Mouse (Mus musculus) c-Kit-positive CD71-negative TER-119-negative erythroid progenitor cells, embryonic 14.5 days (primary cell): ENCODE measurements at regions not wholly inside any gene's neighbourhood (a gene's known extent, or its start where the extent isn't known, plus 50 kb on each side); places are given as distances from the start of the nearest gene placed in this dataset.

Experiments used
- DNase-seq: peaks from one replicate; pipeline ENCODE4 v3.0.0-alpha.2; 2013; ENCODE audit warnings: low read depth

GRCm38 (mm10) chr5:12926289-12926688 is 198.9 kb upstream of the Sema3a start:
- no peak for DNase-seq

DNA sequence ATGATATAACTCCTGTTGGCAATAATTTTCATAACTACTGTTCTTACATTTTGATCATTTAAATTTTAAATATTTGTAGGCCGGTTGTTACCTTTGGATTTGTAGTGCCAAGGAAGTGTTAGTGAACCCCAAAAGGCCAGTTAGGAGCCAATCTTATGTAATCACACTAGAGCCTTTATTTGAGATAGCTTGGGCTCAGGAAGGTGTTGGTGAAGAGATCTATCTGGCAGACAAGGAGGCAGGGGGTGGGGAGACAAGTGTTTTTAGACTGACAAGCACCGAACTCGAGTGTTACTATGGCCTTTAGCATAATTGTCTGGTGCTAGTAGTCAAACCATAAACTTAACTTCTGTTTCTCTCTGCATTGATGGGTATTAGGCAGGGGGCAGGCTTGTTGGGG is 198.0 kb upstream of the Sema3a start:
- DNase-seq: no peak

GRCm38 (mm10) chr5:12937052-12937451 is 188.2 kb upstream of the Sema3a start:
- DNase-seq: no peak

GRCm38 (mm10) chr5:12938162-12938852 is 186.9 kb upstream of the Sema3a start:
- no peak for DNase-seq

- DNase-seq: no peak
Observed at GRCm38 (mm10) chr5:12944554-12944953, 180.7 kb upstream of the Sema3a start.

DNA sequence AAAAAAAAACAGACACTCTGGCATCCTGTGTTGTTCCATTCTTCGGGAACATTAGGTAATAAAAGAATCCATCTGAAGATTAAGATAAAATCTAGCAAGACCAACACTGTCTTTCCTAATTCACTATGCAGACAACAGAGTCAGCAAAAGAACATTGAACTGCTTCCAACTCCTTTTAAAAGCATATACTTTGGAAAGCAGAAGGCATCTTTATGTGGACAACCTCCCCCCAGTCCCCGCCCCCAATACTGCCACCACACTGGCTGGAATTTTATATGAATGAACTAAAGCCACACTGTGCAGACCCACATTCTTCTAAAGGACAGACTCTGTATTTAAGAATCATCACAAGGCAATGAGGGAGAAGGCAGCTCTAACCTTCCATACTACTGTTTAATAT is 176.7 kb upstream of the Sema3a start:
- no peak for DNase-seq

- DNase-seq: no peak
Observed at GRCm38 (mm10) chr5:12970987-12971386, 154.2 kb upstream of the Sema3a start.

DNA sequence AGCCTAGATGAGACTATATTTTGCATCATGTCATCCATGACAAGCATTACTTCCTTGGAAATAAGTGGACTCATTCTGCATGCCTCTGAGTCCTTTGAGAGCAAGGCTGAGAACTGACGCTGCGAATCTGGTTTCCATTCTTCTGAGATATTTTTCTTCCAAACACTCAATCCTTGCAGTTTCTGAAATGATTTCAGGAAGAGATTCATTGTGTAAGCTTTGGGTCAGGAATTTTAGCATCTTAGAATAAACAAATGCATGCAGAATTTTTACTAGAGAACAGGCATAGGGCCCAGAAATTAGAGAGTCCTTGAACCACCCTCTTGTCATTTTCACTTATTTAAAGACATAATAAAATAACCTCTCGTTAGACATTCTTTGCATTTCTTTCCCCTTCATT is 151.5 kb upstream of the Sema3a start:
- DNase-seq: no peak

DNA sequence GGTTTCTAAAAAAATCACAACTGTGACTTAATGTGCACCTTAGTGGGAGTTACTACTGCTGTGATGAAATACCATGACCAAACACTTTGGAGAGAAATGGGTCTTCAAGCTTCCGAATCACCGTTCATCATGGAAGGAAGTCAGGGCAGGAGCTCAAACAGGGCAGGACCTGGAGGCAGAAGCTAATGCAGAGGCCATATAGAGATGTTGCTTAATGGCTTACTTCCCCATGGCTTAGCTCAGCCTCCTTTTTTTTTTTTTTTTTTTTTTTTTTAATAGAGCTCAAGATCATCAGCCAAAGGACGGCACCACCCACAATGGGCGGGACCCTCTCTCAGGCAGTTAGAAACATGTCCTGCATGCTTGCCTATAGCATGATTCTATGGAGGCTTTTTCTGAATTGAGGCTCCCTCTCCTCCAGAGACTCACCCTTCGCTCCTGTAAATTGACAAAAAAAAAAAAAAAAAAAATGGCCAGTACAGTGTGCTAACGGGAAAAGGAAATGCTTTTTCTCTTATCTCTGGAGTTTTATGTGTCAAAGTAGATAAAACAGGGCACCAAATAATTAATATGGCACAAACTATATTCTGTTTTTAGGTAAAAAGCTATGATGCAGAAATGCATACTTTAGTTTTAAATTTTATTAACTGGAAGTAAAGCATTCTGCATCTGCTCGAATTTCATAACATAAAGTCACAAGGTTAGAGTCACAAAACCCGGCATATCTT is 149.0 kb upstream of the Sema3a start:
- DNase-seq: no peak

DNA sequence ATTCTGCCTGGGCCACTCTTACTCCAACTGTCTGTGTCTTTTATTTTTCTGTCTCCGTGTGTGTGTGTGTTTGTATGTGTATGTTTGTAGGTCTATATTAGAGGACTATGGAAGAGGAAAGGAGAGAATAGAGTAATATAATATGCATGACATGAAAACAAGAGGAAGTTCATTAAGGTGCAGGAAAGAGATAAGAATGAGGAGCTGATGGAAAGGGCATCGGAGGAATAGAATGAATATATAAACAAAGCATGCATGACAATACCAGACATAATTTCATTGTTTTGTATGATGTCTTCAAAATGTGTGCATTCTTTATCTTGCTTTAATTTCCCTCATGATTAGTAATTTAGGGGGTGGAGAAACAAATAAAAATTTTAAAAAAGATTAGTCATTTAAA is 147.3 kb upstream of the Sema3a start:
- DNase-seq: no peak

- no peak for DNase-seq
Observed at GRCm38 (mm10) chr5:12993826-12994225, 131.4 kb upstream of the Sema3a start.

- DNase-seq: no peak
Observed at GRCm38 (mm10) chr5:12997440-12997839, 127.8 kb upstream of the Sema3a start.

- no peak for DNase-seq
Observed at GRCm38 (mm10) chr5:13007132-13007531, 118.1 kb upstream of the Sema3a start.

DNA sequence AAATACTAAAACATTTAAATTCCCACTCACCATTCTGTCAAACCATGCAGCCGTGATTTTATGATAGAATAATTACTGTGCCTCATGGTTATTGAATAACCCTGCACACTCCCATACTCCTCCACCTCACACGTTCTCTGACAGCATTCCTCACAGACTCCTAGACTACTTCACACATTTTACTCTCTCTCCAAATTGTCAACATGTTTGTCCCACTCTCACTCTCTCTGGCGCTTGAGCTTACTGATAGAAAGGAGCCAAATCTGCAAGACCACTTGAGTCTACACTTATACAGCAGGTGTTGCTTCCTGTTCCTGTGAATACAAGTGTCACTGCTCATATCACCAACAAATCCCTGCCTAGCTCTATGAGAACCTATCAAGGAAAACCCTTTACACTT is 102.9 kb upstream of the Sema3a start:
- no peak for DNase-seq

DNA sequence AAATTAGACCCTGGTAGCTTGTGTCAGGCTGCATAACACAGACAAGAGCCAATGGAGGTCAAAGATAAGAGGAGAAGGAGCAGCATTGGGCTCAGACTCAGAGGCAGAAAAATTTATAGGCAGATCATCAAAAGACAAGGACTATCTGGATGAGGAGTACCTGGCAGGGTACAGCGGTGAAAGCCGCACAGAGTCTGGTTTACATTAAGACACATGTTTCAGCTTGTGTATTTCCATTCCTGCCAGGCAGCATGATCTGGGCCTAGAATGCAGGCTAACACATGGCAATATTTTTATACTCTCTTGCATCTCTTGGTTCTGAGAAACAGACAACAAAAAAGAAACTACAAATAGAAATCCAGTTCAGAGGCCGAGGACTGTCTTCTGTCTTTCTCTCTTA is 91.9 kb upstream of the Sema3a start:
- DNase-seq: no peak

GRCm38 (mm10) chr5:13036127-13036526 is 89.1 kb upstream of the Sema3a start:
- no peak for DNase-seq

GRCm38 (mm10) chr5:13058883-13059423 is 66.3 kb upstream of the Sema3a start:
- DNase-seq: no peak

GRCm38 (mm10) chr5:13066942-13067341 is 58.3 kb upstream of the Sema3a start:
- DNase-seq: no peak
